Mouse (Mus musculus): ENCODE results near the gene Ralgapa2. TPM values are rescaled to one million over a fixed set of nuclear protein-coding genes. Genes with fewer than 3 reads are reported as not detected.

The Ralgapa2 gene
- total and polyA plus RNA-seq, 3 experiments = 5.6 to 10.3 (median 8.9) TPM

DNA sequence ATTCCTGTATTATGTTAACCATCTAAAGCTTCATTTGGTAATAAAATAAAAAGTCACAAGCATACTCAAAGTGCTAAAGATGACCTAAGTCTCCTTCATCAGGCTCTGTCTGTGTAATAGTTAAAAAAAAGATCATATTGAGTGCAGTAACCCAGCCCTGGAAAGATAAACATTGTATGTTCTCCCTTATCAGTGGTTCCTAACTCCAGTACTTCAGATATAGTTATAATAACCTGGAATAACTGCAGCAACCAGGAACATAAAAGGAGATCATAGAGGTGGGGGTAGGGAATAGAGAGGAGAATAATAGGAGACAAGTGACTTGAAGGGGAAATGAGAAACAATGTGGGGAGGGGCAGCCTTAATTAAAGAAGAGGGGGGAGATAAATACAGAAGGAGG lies 44.0 kb upstream of the Ralgapa2 start:
- H3K27ac ChIP-seq (ENCODE audit: insufficient read depth, low read depth) = no peak overlapping the region
- H3K9ac ChIP-seq (ENCODE audit: insufficient read depth, low read depth) = no peak overlapping the region
- TF ChIP-seq SIN3A (IDR thresholded peaks at IDR 0.05; ENCODE audit: low read length) = no peak
- no peak for TF ChIP-seq ETS1 (conservative IDR thresholded peaks at IDR 0.05; ENCODE audit: low read depth, low read length)
- no peak for TF ChIP-seq ZNF384 (IDR thresholded peaks at IDR 0.05; ENCODE audit: low read depth, low read length)
- TF ChIP-seq POLR2AphosphoS2 (IDR thresholded peaks at IDR 0.05; ENCODE audit: low read depth, low read length) = no peak
- no peak for TF ChIP-seq JUN (IDR thresholded peaks at IDR 0.05; ENCODE audit: insufficient read depth, low read depth, low read length)
- no peak for TF ChIP-seq GABPA (IDR thresholded peaks at IDR 0.05; ENCODE audit: insufficient replicate concordance, low read depth, low read length)
- no peak for TF ChIP-seq EP300 (IDR thresholded peaks at IDR 0.05; ENCODE audit: low read length)
- TF ChIP-seq BHLHE40 (IDR thresholded peaks at IDR 0.05; ENCODE audit: low read depth, low read length) = no peak
- no peak for TF ChIP-seq NRF1 (IDR thresholded peaks at IDR 0.05; ENCODE audit: low read depth, low read length)
- TF ChIP-seq TCF12 (IDR thresholded peaks at IDR 0.05; ENCODE audit: low read depth, low read length) = no peak
- TF ChIP-seq CHD2 (IDR thresholded peaks at IDR 0.05; ENCODE audit: low read length) = no peak
- TF ChIP-seq JUND (conservative IDR thresholded peaks at IDR 0.05; ENCODE audit: low read depth, low read length) = no peak
- no peaks in the 10 kb centered on the region for H3K79me2 ChIP-seq (replicated peaks; ENCODE audit: control insufficient read depth, extremely low read depth, insufficient read depth, poor library complexity, severe bottlenecking)
- no peaks in the 10 kb centered on the region for H3K9me3 ChIP-seq (replicated peaks; ENCODE audit: low read length)
- no peaks in the 10 kb centered on the region for H3K4me1 ChIP-seq (ENCODE audit: control insufficient read depth in 1 of 2, insufficient read depth in 2 of 2)
- no peaks in the 10 kb centered on the region for H3K27me3 ChIP-seq (replicated peaks)
- no peak overlapping the region for H3K4me2 ChIP-seq (ENCODE audit: insufficient read depth, low read depth, poor library complexity, severe bottlenecking)
- dilution Hi-C loops (cut with MboI; ENCODE audit: extremely low pct_ligation_motif_present, extremely low pct_unique_long_range_greater_than_20kb, low sequenced_read_pairs) = no loop called here
- H3K4me3 ChIP-seq (replicated peaks in 1 of 3; ENCODE audit: low read depth in 2 of 3, low read length in 2 of 3, poor library complexity in 1 of 3) = no peak overlapping the region
- no peak for DNase-seq (ENCODE audit: extremely low read depth)
- no peaks in the 10 kb centered on the region for H3K36me3 ChIP-seq (replicated peaks in 1 of 2; ENCODE audit: control insufficient read depth in 1 of 2, insufficient read depth in 1 of 2, low read length in 1 of 2)
- in situ Hi-C loops (cut with MboI; ENCODE audit: low pct_ligation_motif_present, low pct_unique_long_range_greater_than_20kb, low sequenced_read_pairs) = no loop called here

DNA sequence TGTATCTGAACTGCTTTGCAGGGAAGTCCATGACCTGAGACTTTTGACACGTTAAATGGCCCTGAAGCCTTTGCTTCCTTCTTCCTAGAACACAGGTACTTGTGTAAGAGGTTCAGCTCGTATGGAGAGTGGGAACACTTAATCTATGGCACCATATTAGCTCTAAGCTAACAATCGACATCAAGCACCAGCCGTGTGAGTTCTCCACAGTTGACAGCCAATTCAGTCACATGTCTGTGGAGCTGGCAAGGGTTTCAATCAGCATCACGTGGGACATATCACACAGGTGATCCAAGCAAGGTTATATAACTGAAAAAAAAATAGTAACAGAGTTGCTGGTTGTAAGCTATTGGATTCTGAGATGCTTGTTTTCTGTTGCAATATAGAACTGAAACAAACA lies 43.2 kb upstream of the Ralgapa2 start:
- no peaks in the 10 kb centered on the region for H3K36me3 ChIP-seq (replicated peaks in 1 of 2; ENCODE audit: control insufficient read depth in 1 of 2, insufficient read depth in 1 of 2, low read length in 1 of 2)
- in situ Hi-C loops (cut with MboI; ENCODE audit: low pct_ligation_motif_present, low pct_unique_long_range_greater_than_20kb, low sequenced_read_pairs) (no loop called here), dilution Hi-C loops (cut with MboI; ENCODE audit: extremely low pct_ligation_motif_present, extremely low pct_unique_long_range_greater_than_20kb, low sequenced_read_pairs) (no loop called here)

More for the DNA sequence above, 43.2 kb upstream of the Ralgapa2 start:
- Histone ChIP-seq H3K79me2 (replicated peaks; ENCODE audit: control insufficient read depth, extremely low read depth, insufficient read depth, poor library complexity, severe bottlenecking) (no peaks in the 10 kb centered on the region), H3K9me3 (replicated peaks; ENCODE audit: low read length) (no peaks in the 10 kb centered on the region), H3K4me1 (ENCODE audit: control insufficient read depth in 1 of 2, insufficient read depth in 2 of 2) (no peaks in the 10 kb centered on the region), H3K4me3 (replicated peaks in 1 of 3; ENCODE audit: low read depth in 2 of 3, low read length in 2 of 3, poor library complexity in 1 of 3) (no peak overlapping the region), H3K27me3 (replicated peaks) (no peaks in the 10 kb centered on the region), H3K4me2 (ENCODE audit: insufficient read depth, low read depth, poor library complexity, severe bottlenecking) (no peak overlapping the region), H3K27ac (ENCODE audit: insufficient read depth, low read depth) (no peak overlapping the region), H3K9ac (ENCODE audit: insufficient read depth, low read depth) (no peak overlapping the region)
- TF ChIP-seq JUND (conservative IDR thresholded peaks at IDR 0.05; ENCODE audit: low read depth, low read length) (no peak), IRF4 (IDR thresholded peaks at IDR 0.05; ENCODE audit: low read depth, low read length) (no peak), EP300 (IDR thresholded peaks at IDR 0.05; ENCODE audit: low read length) (no peak), CHD2 (IDR thresholded peaks at IDR 0.05; ENCODE audit: low read length) (no peak), ZMIZ1 (IDR thresholded peaks at IDR 0.05; ENCODE audit: low read depth, low read length) (no peak), TCF12 (IDR thresholded peaks at IDR 0.05; ENCODE audit: low read depth, low read length) (no peak), CTCF (conservative IDR thresholded peaks at IDR 0.05 in 1 of 2, IDR thresholded peaks at IDR 0.05 in 1 of 2; ENCODE audit: low read depth in 2 of 2, low read length in 2 of 2) (no peak), ZNF384 (IDR thresholded peaks at IDR 0.05; ENCODE audit: low read depth, low read length) (no peak), TBP (conservative IDR thresholded peaks at IDR 0.05; ENCODE audit: low read depth, low read length) (no peak), SIN3A (IDR thresholded peaks at IDR 0.05; ENCODE audit: low read length) (no peak), BHLHE40 (IDR thresholded peaks at IDR 0.05; ENCODE audit: low read depth, low read length) (no peak), CHD1 (IDR thresholded peaks at IDR 0.05; ENCODE audit: low read depth, low read length) (no peak), POLR2A (IDR thresholded peaks at IDR 0.05; ENCODE audit: low read depth, low read length) (no peak), RCOR1 (conservative IDR thresholded peaks at IDR 0.05; ENCODE audit: low read depth, low read length) (no peak), ZKSCAN1 (IDR thresholded peaks at IDR 0.05; ENCODE audit: borderline replicate concordance, low read depth, low read length) (no peak), MAX (IDR thresholded peaks at IDR 0.05; ENCODE audit: low read length) (no peak), GABPA (IDR thresholded peaks at IDR 0.05; ENCODE audit: insufficient replicate concordance, low read depth, low read length) (no peak)
- no peak for DNase-seq (ENCODE audit: extremely low read depth)
